Mouse (Mus musculus) midbrain, embryonic 16.5 days (tissue): ENCODE measurements at regions not wholly inside any gene's neighbourhood (a gene's known extent, or its start where the extent isn't known, plus 50 kb on each side); places are given as distances from the start of the nearest gene placed in this dataset.

ENCODE experiments used
- ATAC-seq: fragments of 200-750 bp; cut with Nextera tagmentation; 2 replicates; pipeline ENCODE4 v1.8.0; 2017; ENCODE audit warnings: moderate TSS enrichment
- H3K27ac ChIP-seq: fragments of 300-500 bp; sonication (generic); 2 replicates; pipeline ENCODE4 v1.5.1; 2014; ENCODE audit warnings: mild to moderate bottlenecking, low read length, mixed read lengths
- H3K27me3 ChIP-seq: fragments of 300-500 bp; sonication (generic); 2 replicates; pipeline ENCODE4 v1.6.1; 2014; ENCODE audit warnings: low read depth, low read length, mixed read lengths; ENCODE audit not compliant: control insufficient read depth, insufficient read depth
- H3K36me3 ChIP-seq: fragments of 300-500 bp; sonication (generic); 2 replicates; pipeline ENCODE4 v1.6.1; 2014; ENCODE audit warnings: mild to moderate bottlenecking, low read length, moderate library complexity, mixed read lengths; ENCODE audit not compliant: control insufficient read depth, insufficient read depth
- H3K4me1 ChIP-seq: fragments of 300-500 bp; sonication (generic); 2 replicates; pipeline ENCODE4 v1.6.1; 2014; ENCODE audit warnings: mild to moderate bottlenecking, low read length, mixed read lengths; ENCODE audit not compliant: control insufficient read depth, insufficient read depth
- H3K4me2 ChIP-seq: fragments of 300-500 bp; sonication (generic); 2 replicates; pipeline ENCODE4 v1.6.1; 2014; ENCODE audit warnings: mild to moderate bottlenecking, low read length, mixed read lengths
- H3K4me3 ChIP-seq: fragments of 300-500 bp; sonication (generic); 2 replicates; pipeline ENCODE4 v1.5.1; 2014; ENCODE audit warnings: low read depth, mild to moderate bottlenecking, low read length, moderate library complexity, mixed read lengths
- H3K9ac ChIP-seq: fragments of 300-500 bp; sonication (generic); 2 replicates; pipeline ENCODE4 v1.6.1; 2014; ENCODE audit warnings: low read depth, low read length, mixed read lengths
- H3K9me3 ChIP-seq: fragments of 300-500 bp; sonication (generic); replicated peaks from 2 replicates; pipeline ENCODE4 v1.6.1; 2014; ENCODE audit warnings: mild to moderate bottlenecking, low read length, mixed read lengths; ENCODE audit not compliant: control insufficient read depth, poor library complexity, severe bottlenecking
- WGBS: fragments of 180-500 bp; shearing (Covaris S2); extraction: QIAGEN DNeasy Blood & Tissue Kit; methylation state at CpG from one replicate; pipeline ENCODE4 v1.1.7; 2014; 5-methylcytosine and 5-hydroxymethylcytosine counted together

- Histone ChIP-seq H3K4me1 (no peaks in the 10 kb centered on the region), H3K9ac (no peak overlapping the region), H3K27ac (no peak overlapping the region), H3K9me3 (peaks cover 3% of the 10 kb centered on the region; the same call in 1 of the 2 replicates), H3K4me2 (no peak overlapping the region), H3K27me3 (no peaks in the 10 kb centered on the region), H3K36me3 (no peaks in the 10 kb centered on the region), H3K4me3 (no peak overlapping the region)
- WGBS, result 88% methylated on average over 5 of the region's 5 CpGs
- no peak for ATAC-seq
These were observed 754.0 kb upstream of the Sox9 start for GRCm38 (mm10) chr11:112028031-112028430.

- 96% methylated on average over 11 of the region's 11 CpGs for WGBS
- no peaks in the 10 kb centered on the region for H3K27me3 ChIP-seq
- no peak overlapping the region for H3K9ac ChIP-seq
- no peak overlapping the region for H3K4me3 ChIP-seq
- no peak overlapping the region for H3K4me2 ChIP-seq
- no peaks in the 10 kb centered on the region for H3K36me3 ChIP-seq
- no peaks in the 10 kb centered on the region for H3K9me3 ChIP-seq
- ATAC-seq, result no peak
- H3K4me1 ChIP-seq, result no peaks in the 10 kb centered on the region
- no peak overlapping the region for H3K27ac ChIP-seq
These were observed 743.3 kb upstream of the Sox9 start for GRCm38 (mm10) chr11:112038741-112039140.

GRCm38 (mm10) chr11:112044455-112044854 lies 737.6 kb upstream of the Sox9 start:
- H3K36me3 ChIP-seq, result no peaks in the 10 kb centered on the region
- no peak overlapping the region for H3K9ac ChIP-seq
- no peak overlapping the region for H3K27ac ChIP-seq
- H3K4me1 ChIP-seq, result no peaks in the 10 kb centered on the region
- WGBS, result 39% methylated on average over 5 of the region's 5 CpGs
- no peaks in the 10 kb centered on the region for H3K27me3 ChIP-seq
- no peaks in the 10 kb centered on the region for H3K9me3 ChIP-seq
- no peak for ATAC-seq
- H3K4me2 ChIP-seq, result no peak overlapping the region
- no peak overlapping the region for H3K4me3 ChIP-seq

GRCm38 (mm10) chr11:112045353-112045752 lies 736.7 kb upstream of the Sox9 start:
- WGBS, result 91% methylated on average over 2 of the region's 2 CpGs
- Histone ChIP-seq H3K4me2 (no peak overlapping the region), H3K4me3 (no peak overlapping the region)

DNA sequence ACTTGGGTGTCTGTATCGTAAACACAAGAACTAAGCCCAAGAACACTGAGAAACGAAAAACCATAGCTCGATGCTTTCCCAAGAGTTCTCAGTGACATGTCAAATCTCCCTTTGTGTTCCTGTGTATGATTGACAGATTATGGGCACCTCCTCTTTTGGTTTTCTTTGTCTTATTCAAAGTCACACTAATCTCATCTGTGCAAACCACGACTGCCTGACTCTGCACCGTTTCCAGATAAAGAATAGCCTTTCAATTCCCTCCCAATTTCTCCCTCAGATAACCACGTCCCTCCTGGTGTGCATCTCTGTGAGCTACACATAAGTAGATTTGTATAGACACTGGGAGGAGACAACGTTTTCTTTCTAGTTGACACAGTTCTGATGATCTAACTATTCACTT lies 731.7 kb upstream of the Sox9 start:
- Histone ChIP-seq H3K4me2 (no peak overlapping the region), H3K4me1 (no peaks in the 10 kb centered on the region), H3K9ac (no peak overlapping the region), H3K9me3 (no peaks in the 10 kb centered on the region), H3K4me3 (no peak overlapping the region), H3K27me3 (no peaks in the 10 kb centered on the region), H3K27ac (no peak overlapping the region), H3K36me3 (no peaks in the 10 kb centered on the region)
- no peak for ATAC-seq
- WGBS, result 18% methylated on average over 7 of the region's 7 CpGs

More at GRCm38 (mm10) chr11:112045353-112045752, 736.7 kb upstream of the Sox9 start:
- H3K4me1 ChIP-seq, result no peaks in the 10 kb centered on the region
- no peak overlapping the region for H3K27ac ChIP-seq
- no peaks in the 10 kb centered on the region for H3K9me3 ChIP-seq
- no peaks in the 10 kb centered on the region for H3K36me3 ChIP-seq
- H3K9ac ChIP-seq, result no peak overlapping the region
- H3K27me3 ChIP-seq, result no peaks in the 10 kb centered on the region
- no peak for ATAC-seq

- no peaks in the 10 kb centered on the region for H3K36me3 ChIP-seq
- no peak overlapping the region for H3K4me2 ChIP-seq
- 52% methylated on average over 6 of the region's 6 CpGs for WGBS
- no peak for ATAC-seq
- H3K9ac ChIP-seq, result no peak overlapping the region
- H3K27me3 ChIP-seq, result no peaks in the 10 kb centered on the region
- no peak overlapping the region for H3K4me3 ChIP-seq
- peaks cover 2% of the 10 kb centered on the region; the same call in 1 of the 2 replicates for H3K4me1 ChIP-seq
- no peak overlapping the region for H3K27ac ChIP-seq
- no peaks in the 10 kb centered on the region for H3K9me3 ChIP-seq
These were observed 726.4 kb upstream of the Sox9 start for GRCm38 (mm10) chr11:112055591-112055990.

- no peak overlapping the region for H3K4me3 ChIP-seq
- H3K27ac ChIP-seq, result no peak overlapping the region
- no peak overlapping the region for H3K4me2 ChIP-seq
- WGBS, result 84% methylated on average over 3 of the region's 3 CpGs
- no peaks in the 10 kb centered on the region for H3K9me3 ChIP-seq
- no peaks in the 10 kb centered on the region for H3K4me1 ChIP-seq
- no peaks in the 10 kb centered on the region for H3K27me3 ChIP-seq
- ATAC-seq, result no peak
- no peak overlapping the region for H3K9ac ChIP-seq
- H3K36me3 ChIP-seq, result no peaks in the 10 kb centered on the region
These were observed 714.8 kb upstream of the Sox9 start for GRCm38 (mm10) chr11:112067176-112067575.

DNA sequence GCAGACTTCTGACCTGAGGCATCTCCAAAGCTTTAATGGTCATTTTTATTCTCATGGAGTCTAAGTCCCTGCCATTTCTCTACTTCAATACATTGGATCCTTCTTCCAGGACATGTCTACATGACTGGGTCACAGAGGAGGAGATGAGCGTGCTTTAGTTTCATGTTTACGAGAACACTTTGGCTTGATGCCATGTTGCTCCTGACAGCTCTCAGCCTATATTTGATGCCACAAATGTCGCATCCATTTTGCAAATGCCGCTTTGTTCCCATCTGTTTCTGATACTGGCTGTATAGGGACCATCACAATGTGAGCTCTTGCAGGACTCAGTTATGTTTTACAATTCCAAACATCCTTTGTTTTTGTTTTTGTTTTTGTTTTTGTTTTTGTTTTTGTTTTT lies 713.2 kb upstream of the Sox9 start:
- 79% methylated on average over 4 of the region's 4 CpGs for WGBS
- Histone ChIP-seq H3K27ac (no peak overlapping the region), H3K4me1 (no peaks in the 10 kb centered on the region), H3K9ac (no peak overlapping the region), H3K4me3 (no peak overlapping the region), H3K9me3 (no peaks in the 10 kb centered on the region), H3K36me3 (no peaks in the 10 kb centered on the region), H3K4me2 (no peak overlapping the region), H3K27me3 (no peaks in the 10 kb centered on the region)
- no peak for ATAC-seq

GRCm38 (mm10) chr11:112071571-112071970 lies 710.5 kb upstream of the Sox9 start:
- H3K9me3 ChIP-seq, result no peaks in the 10 kb centered on the region
- no peak overlapping the region for H3K9ac ChIP-seq
- no peak overlapping the region for H3K4me2 ChIP-seq
- H3K4me3 ChIP-seq, result no peak overlapping the region
- no peaks in the 10 kb centered on the region for H3K27me3 ChIP-seq
- no peaks in the 10 kb centered on the region for H3K4me1 ChIP-seq
- H3K27ac ChIP-seq, result no peak overlapping the region
- no peak for ATAC-seq
- WGBS, result 82% methylated on average over 7 of the region's 7 CpGs
- H3K36me3 ChIP-seq, result no peaks in the 10 kb centered on the region

GRCm38 (mm10) chr11:112081386-112081785 lies 700.6 kb upstream of the Sox9 start:
- H3K9ac ChIP-seq, result no peak overlapping the region
- no peak overlapping the region for H3K4me3 ChIP-seq
- no peaks in the 10 kb centered on the region for H3K4me1 ChIP-seq
- no peaks in the 10 kb centered on the region for H3K9me3 ChIP-seq
- H3K4me2 ChIP-seq, result no peak overlapping the region
- H3K27ac ChIP-seq, result no peak overlapping the region
- H3K27me3 ChIP-seq, result no peaks in the 10 kb centered on the region
- no peak for ATAC-seq
- H3K36me3 ChIP-seq, result no peaks in the 10 kb centered on the region
- 92% methylated on average over 4 of the region's 4 CpGs for WGBS
